Mouse (Mus musculus): ENCODE results near the gene Fryl. TPM values are rescaled to one million over a fixed set of nuclear protein-coding genes. Genes with fewer than 3 reads are reported as not detected.

The Fryl gene
- polyA plus RNA-seq, 1 experiment, result 15.3 TPM

DNA sequence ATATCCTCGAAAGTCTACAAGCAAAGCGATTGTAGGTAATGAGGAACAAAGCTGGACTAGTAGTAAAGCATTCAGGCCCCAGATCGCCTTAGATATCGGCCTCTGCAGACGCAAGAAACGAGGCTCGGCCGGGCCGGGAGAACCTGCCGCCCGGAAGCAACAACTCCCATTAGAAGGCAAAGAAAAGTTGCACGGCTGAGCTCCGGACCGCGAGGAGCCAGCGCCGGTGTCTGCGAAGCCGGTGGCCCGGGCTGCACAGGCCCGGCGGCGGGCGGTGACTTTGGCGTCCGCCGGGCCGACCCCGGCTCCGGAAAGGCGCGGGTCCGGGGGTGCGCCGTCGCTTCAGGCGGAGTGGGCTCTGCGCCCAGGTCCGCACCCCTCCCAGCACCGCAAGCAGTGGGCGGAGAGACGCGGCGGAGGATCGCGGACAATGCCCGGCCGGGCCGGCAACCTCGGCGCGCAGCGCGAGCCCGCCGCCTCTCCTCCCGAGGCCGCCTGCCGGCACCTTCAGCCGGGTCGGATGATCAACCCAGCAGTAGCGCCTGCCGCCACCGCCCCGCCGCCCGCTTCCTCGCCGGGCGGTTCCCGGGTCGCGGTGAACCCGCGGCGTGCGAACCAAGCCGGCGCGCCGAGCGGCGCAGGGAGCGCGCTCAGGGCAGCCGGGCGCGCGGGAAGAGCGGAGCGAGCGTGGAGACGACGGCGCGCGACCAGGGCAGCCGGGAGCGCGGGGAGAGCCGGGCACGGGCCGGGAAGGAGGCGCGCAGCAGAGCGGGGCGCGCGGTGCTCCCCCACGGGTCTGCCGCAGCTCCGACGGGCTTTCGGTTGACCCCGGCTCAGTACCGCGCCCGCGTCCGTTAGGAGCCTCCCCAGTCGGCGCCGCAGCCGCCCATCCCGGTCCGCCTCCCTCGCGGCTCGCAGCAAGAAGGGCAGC lies 833 bp downstream of the Fryl start:
- Histone ChIP-seq H3K4me2 (ENCODE audit: low read depth) (peak overlapping the region; percentile 90), H3K36me3 (ENCODE audit: control insufficient read depth, insufficient read depth) (no peaks in the 10 kb centered on the region), H3K27me3 (ENCODE audit: control insufficient read depth, insufficient read depth, insufficient read length) (no peaks in the 10 kb centered on the region), H3K4me3 (peak overlapping the region; percentile 36), H3ac (ENCODE audit: control insufficient read depth, insufficient read length) (peak overlapping the region; percentile 92), H3K79me2 (ENCODE audit: control insufficient read depth, insufficient read depth) (peaks cover 48% of the 10 kb centered on the region)
- TF ChIP-seq TCF12 (IDR thresholded peaks at IDR 0.05; ENCODE audit: insufficient read depth, poor library complexity, severe bottlenecking), result no peak
- TF ChIP-seq POLR2A (IDR thresholded peaks at IDR 0.05; ENCODE audit: insufficient read length, low read depth), result peak; percentile 23
- TF ChIP-seq MYOD1 (IDR thresholded peaks at IDR 0.05; ENCODE audit: control insufficient read depth in 1 of 3, insufficient read length in 2 of 3, low read depth in 2 of 3), result peak in 1 of 3 experiments; percentile 8
- TF ChIP-seq MAX (IDR thresholded peaks at IDR 0.05; ENCODE audit: low read depth), result no peak
- TF ChIP-seq SRF (IDR thresholded peaks at IDR 0.05; ENCODE audit: control insufficient read depth, insufficient read length, low read depth), result no peak
- no peak for TF ChIP-seq E2F4 (IDR thresholded peaks at IDR 0.05; ENCODE audit: insufficient read depth)
- no peak for TF ChIP-seq TCF3 (IDR thresholded peaks at IDR 0.05; ENCODE audit: insufficient read length, low read depth)
- no peak for TF ChIP-seq MYOG (IDR thresholded peaks at IDR 0.05; ENCODE audit: control insufficient read depth in 1 of 3, insufficient read depth in 1 of 3, insufficient read length in 2 of 3, low read depth in 2 of 3)
- no peak for TF ChIP-seq CEBPB (IDR thresholded peaks at IDR 0.05; ENCODE audit: insufficient read depth, poor library complexity, severe bottlenecking)
- TF ChIP-seq REST (IDR thresholded peaks at IDR 0.05; ENCODE audit: insufficient read depth, insufficient read length), result no peak
- no peak for TF ChIP-seq POLR2AphosphoS2 (IDR thresholded peaks at IDR 0.05; ENCODE audit: insufficient read length, low read depth)
- TF ChIP-seq USF1 (IDR thresholded peaks at IDR 0.05; ENCODE audit: low read depth), result no peak

DNA sequence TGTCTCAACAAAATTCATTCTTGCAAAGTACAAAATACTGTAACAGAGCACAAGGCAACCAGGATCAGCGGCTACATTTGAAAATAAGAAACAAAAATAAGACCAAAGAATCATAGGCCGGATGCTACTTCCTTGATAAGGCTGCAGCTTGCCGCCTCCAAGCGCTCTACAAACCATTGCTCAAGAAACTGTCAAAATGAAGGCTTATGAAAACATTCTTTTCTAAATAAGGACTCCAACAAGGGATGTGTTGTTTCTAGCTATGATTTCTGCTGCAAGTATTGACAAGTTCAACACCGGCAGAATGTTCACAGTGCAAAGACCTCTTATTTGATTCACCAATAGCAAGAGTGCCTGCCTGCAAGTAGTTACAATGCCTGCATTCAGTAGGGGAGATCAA lies 1.8 kb downstream of the Fryl start:
- no peaks in the 10 kb centered on the region for H3K36me3 ChIP-seq (ENCODE audit: control insufficient read depth, insufficient read depth)
- TF ChIP-seq CEBPB (IDR thresholded peaks at IDR 0.05; ENCODE audit: insufficient read depth, poor library complexity, severe bottlenecking) (no peak), USF1 (IDR thresholded peaks at IDR 0.05; ENCODE audit: low read depth) (no peak), MYOG (IDR thresholded peaks at IDR 0.05; ENCODE audit: control insufficient read depth in 1 of 3, insufficient read depth in 1 of 3, insufficient read length in 2 of 3, low read depth in 2 of 3) (no peak), E2F4 (IDR thresholded peaks at IDR 0.05; ENCODE audit: insufficient read depth) (no peak), SRF (IDR thresholded peaks at IDR 0.05; ENCODE audit: control insufficient read depth, insufficient read length, low read depth) (no peak), POLR2AphosphoS2 (IDR thresholded peaks at IDR 0.05; ENCODE audit: insufficient read length, low read depth) (no peak), POLR2A (IDR thresholded peaks at IDR 0.05; ENCODE audit: insufficient read length, low read depth) (no peak), TCF12 (IDR thresholded peaks at IDR 0.05; ENCODE audit: insufficient read depth, poor library complexity, severe bottlenecking) (no peak), MAX (IDR thresholded peaks at IDR 0.05; ENCODE audit: low read depth) (no peak)
- H3ac ChIP-seq (ENCODE audit: control insufficient read depth, insufficient read length), result no peak overlapping the region
- peak overlapping the region; percentile 36 for H3K4me3 ChIP-seq
- no peaks in the 10 kb centered on the region for H3K27me3 ChIP-seq (ENCODE audit: control insufficient read depth, insufficient read depth, insufficient read length)
- peaks cover 58% of the 10 kb centered on the region for H3K79me2 ChIP-seq (ENCODE audit: control insufficient read depth, insufficient read depth)
- peak overlapping the region; percentile 90 for H3K4me2 ChIP-seq (ENCODE audit: low read depth)

DNA sequence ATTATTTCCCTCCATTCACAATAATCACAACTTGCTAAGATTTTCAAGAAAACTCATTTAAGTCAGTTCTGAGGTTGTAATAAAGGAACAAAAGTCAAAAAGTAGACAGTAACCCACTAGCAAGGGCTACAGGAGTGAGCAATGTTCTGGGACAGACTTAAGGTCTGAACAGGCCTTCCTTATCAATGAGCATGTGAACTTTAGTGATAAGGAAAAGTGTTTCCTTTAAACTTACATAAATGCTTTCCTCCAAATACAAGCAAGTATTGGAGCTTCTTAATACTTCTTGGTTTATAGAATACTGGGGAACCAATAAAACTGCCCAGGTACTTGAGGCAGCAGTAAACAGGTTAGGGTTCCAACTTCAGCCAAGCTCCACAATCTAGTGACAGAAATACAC lies 3.7 kb downstream of the Fryl start:
- Histone ChIP-seq H3K4me3 (no peak overlapping the region), H3ac (ENCODE audit: control insufficient read depth, insufficient read length) (no peak overlapping the region), H3K36me3 (ENCODE audit: control insufficient read depth, insufficient read depth) (no peaks in the 10 kb centered on the region), H3K79me2 (ENCODE audit: control insufficient read depth, insufficient read depth) (peaks cover 75% of the 10 kb centered on the region), H3K27me3 (ENCODE audit: control insufficient read depth, insufficient read depth, insufficient read length) (no peaks in the 10 kb centered on the region), H3K4me2 (ENCODE audit: low read depth) (no peak overlapping the region)
- TF ChIP-seq TCF12 (IDR thresholded peaks at IDR 0.05; ENCODE audit: insufficient read depth, poor library complexity, severe bottlenecking) (no peak), MYOD1 (IDR thresholded peaks at IDR 0.05; ENCODE audit: control insufficient read depth in 1 of 3, insufficient read length in 2 of 3, low read depth in 2 of 3) (no peak), POLR2AphosphoS2 (IDR thresholded peaks at IDR 0.05; ENCODE audit: insufficient read length, low read depth) (no peak), USF1 (IDR thresholded peaks at IDR 0.05; ENCODE audit: low read depth) (no peak), POLR2A (IDR thresholded peaks at IDR 0.05; ENCODE audit: insufficient read length, low read depth) (no peak), MAX (IDR thresholded peaks at IDR 0.05; ENCODE audit: low read depth) (no peak), TCF3 (IDR thresholded peaks at IDR 0.05; ENCODE audit: insufficient read length, low read depth) (no peak)

DNA sequence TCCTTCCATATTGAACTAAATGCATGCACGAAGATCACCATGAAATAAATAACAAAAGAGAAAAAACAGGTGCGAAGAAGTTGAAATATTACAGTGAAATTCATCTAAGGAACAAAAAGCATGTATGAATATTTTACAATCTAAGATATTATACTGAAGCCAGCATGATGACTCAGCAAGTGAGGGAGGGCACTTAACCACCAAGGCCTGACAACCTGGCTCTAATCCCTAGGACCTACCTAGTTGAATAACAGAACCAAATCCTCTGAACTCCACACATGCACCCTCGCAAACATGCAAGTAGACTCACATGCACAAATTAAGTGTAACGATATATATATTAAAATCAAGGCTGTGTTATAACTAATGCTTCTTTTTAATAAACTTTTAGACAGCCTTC lies 7.1 kb downstream of the Fryl start:
- no peak overlapping the region for H3ac ChIP-seq (ENCODE audit: control insufficient read depth, insufficient read length)
- no peaks in the 10 kb centered on the region for H3K36me3 ChIP-seq (ENCODE audit: control insufficient read depth, insufficient read depth)
- H3K4me3 ChIP-seq, result no peak overlapping the region
- peaks cover 84% of the 10 kb centered on the region for H3K79me2 ChIP-seq (ENCODE audit: control insufficient read depth, insufficient read depth)
- no peak overlapping the region for H3K4me2 ChIP-seq (ENCODE audit: low read depth)
- TF ChIP-seq CEBPB (IDR thresholded peaks at IDR 0.05; ENCODE audit: insufficient read depth, poor library complexity, severe bottlenecking), result no peak
- no peak for TF ChIP-seq REST (IDR thresholded peaks at IDR 0.05; ENCODE audit: insufficient read depth, insufficient read length)
- no peak for TF ChIP-seq MYOD1 (IDR thresholded peaks at IDR 0.05; ENCODE audit: control insufficient read depth in 1 of 3, insufficient read length in 2 of 3, low read depth in 2 of 3)
- no peak for TF ChIP-seq MAX (IDR thresholded peaks at IDR 0.05; ENCODE audit: low read depth)
- no peak for TF ChIP-seq TCF12 (IDR thresholded peaks at IDR 0.05; ENCODE audit: insufficient read depth, poor library complexity, severe bottlenecking)
- TF ChIP-seq E2F4 (IDR thresholded peaks at IDR 0.05; ENCODE audit: insufficient read depth), result no peak
- TF ChIP-seq TCF3 (IDR thresholded peaks at IDR 0.05; ENCODE audit: insufficient read length, low read depth), result no peak
- no peak for TF ChIP-seq USF1 (IDR thresholded peaks at IDR 0.05; ENCODE audit: low read depth)
- TF ChIP-seq POLR2A (IDR thresholded peaks at IDR 0.05; ENCODE audit: insufficient read length, low read depth), result no peak
- TF ChIP-seq POLR2AphosphoS2 (IDR thresholded peaks at IDR 0.05; ENCODE audit: insufficient read length, low read depth), result no peak
- no peak for TF ChIP-seq MYOG (IDR thresholded peaks at IDR 0.05; ENCODE audit: control insufficient read depth in 1 of 3, insufficient read depth in 1 of 3, insufficient read length in 2 of 3, low read depth in 2 of 3)
- no peak for TF ChIP-seq SRF (IDR thresholded peaks at IDR 0.05; ENCODE audit: control insufficient read depth, insufficient read length, low read depth)
- no peaks in the 10 kb centered on the region for H3K27me3 ChIP-seq (ENCODE audit: control insufficient read depth, insufficient read depth, insufficient read length)

All from myocyte (in vitro differentiated cells).